Mouse (Mus musculus): Measurements from ENCODE around the gene Pgap2. TPM values are rescaled to one million over a fixed set of nuclear protein-coding genes. Genes with fewer than 3 reads are reported as not detected.

Pgap2 gene
- polyA plus RNA-seq, 1 experiment from 2014 or later = 24.8 TPM

GRCm38 (mm10) chr7:102229814-102230213 is 19.8 kb downstream of the Pgap2 start:
- Histone ChIP-seq H3K27ac (ENCODE audit: low read length) (no peak overlapping the region), H3K27me3 (ENCODE audit: control insufficient read depth, insufficient read depth, low read depth, low read length) (no peaks in the 10 kb centered on the region), H3K9ac (ENCODE audit: low read depth, low read length) (no peak overlapping the region), H3K36me3 (ENCODE audit: control insufficient read depth, insufficient read depth) (no peaks in the 10 kb centered on the region), H3K4me2 (ENCODE audit: low read depth, low read length) (no peak overlapping the region), H3K4me3 (ENCODE audit: low read depth, low read length) (no peak overlapping the region), H3K4me1 (ENCODE audit: control insufficient read depth, low read depth, low read length) (no peaks in the 10 kb centered on the region), H3K9me3 (replicated peaks; ENCODE audit: control insufficient read depth, low read length) (no peaks in the 10 kb centered on the region)
- no peak for ATAC-seq (ENCODE audit: low read depth)
- 71% methylated on average over 6 of the region's 6 CpGs for WGBS (ENCODE audit: insufficient replicate concordance)

- Histone ChIP-seq H3K27ac (ENCODE audit: low read length) (no peak overlapping the region), H3K4me3 (ENCODE audit: low read depth, low read length) (no peak overlapping the region), H3K9me3 (replicated peaks; ENCODE audit: control insufficient read depth, low read length) (no peaks in the 10 kb centered on the region), H3K36me3 (ENCODE audit: control insufficient read depth, insufficient read depth) (peaks cover 5% of the 10 kb centered on the region), H3K9ac (ENCODE audit: low read depth, low read length) (no peak overlapping the region), H3K4me2 (ENCODE audit: low read depth, low read length) (no peak overlapping the region), H3K4me1 (ENCODE audit: control insufficient read depth, low read depth, low read length) (no peaks in the 10 kb centered on the region), H3K27me3 (ENCODE audit: control insufficient read depth, insufficient read depth, low read depth, low read length) (no peaks in the 10 kb centered on the region)
- WGBS (ENCODE audit: insufficient replicate concordance) = 49% methylated on average over 4 of the region's 4 CpGs
- ATAC-seq (ENCODE audit: low read depth) = no peak
Measured at GRCm38 (mm10) chr7:102233059-102233458, 23.1 kb downstream of the Pgap2 start.

GRCm38 (mm10) chr7:102238686-102239286 is 28.8 kb downstream of the Pgap2 start:
- H3K9me3 ChIP-seq (replicated peaks; ENCODE audit: control insufficient read depth, low read length) = no peaks in the 10 kb centered on the region
- peaks cover 35% of the 10 kb centered on the region for H3K36me3 ChIP-seq (ENCODE audit: control insufficient read depth, insufficient read depth)
- H3K27ac ChIP-seq (ENCODE audit: low read length) = no peak overlapping the region
- H3K4me1 ChIP-seq (ENCODE audit: control insufficient read depth, low read depth, low read length) = peaks cover 19% of the 10 kb centered on the region
- no peaks in the 10 kb centered on the region for H3K27me3 ChIP-seq (ENCODE audit: control insufficient read depth, insufficient read depth, low read depth, low read length)
- 79% methylated on average over 8 of the region's 8 CpGs for WGBS (ENCODE audit: insufficient replicate concordance)
- ATAC-seq (ENCODE audit: low read depth) = no peak
- no peak overlapping the region for H3K4me2 ChIP-seq (ENCODE audit: low read depth, low read length)
- H3K9ac ChIP-seq (ENCODE audit: low read depth, low read length) = no peak overlapping the region
- H3K4me3 ChIP-seq (ENCODE audit: low read depth, low read length) = no peak overlapping the region

GRCm38 (mm10) chr7:102239591-102239990 is 29.6 kb downstream of the Pgap2 start:
- H3K4me1 ChIP-seq (ENCODE audit: control insufficient read depth, low read depth, low read length) = peaks cover 28% of the 10 kb centered on the region
- no peak overlapping the region for H3K4me3 ChIP-seq (ENCODE audit: low read depth, low read length)
- no peak for ATAC-seq (ENCODE audit: low read depth)
- no peak overlapping the region for H3K9ac ChIP-seq (ENCODE audit: low read depth, low read length)
- H3K36me3 ChIP-seq (ENCODE audit: control insufficient read depth, insufficient read depth) = peaks cover 35% of the 10 kb centered on the region
- 87% methylated on average over 16 of the region's 16 CpGs for WGBS (ENCODE audit: insufficient replicate concordance)
- H3K9me3 ChIP-seq (replicated peaks; ENCODE audit: control insufficient read depth, low read length) = no peaks in the 10 kb centered on the region
- no peak overlapping the region for H3K27ac ChIP-seq (ENCODE audit: low read length)
- no peak overlapping the region for H3K4me2 ChIP-seq (ENCODE audit: low read depth, low read length)
- no peaks in the 10 kb centered on the region for H3K27me3 ChIP-seq (ENCODE audit: control insufficient read depth, insufficient read depth, low read depth, low read length)

- no peak for ATAC-seq (ENCODE audit: low read depth)
- Histone ChIP-seq H3K4me3 (ENCODE audit: low read depth, low read length) (no peak overlapping the region), H3K27me3 (ENCODE audit: control insufficient read depth, insufficient read depth, low read depth, low read length) (no peaks in the 10 kb centered on the region), H3K36me3 (ENCODE audit: control insufficient read depth, insufficient read depth) (peaks cover 35% of the 10 kb centered on the region), H3K4me1 (ENCODE audit: control insufficient read depth, low read depth, low read length) (peaks cover 55% of the 10 kb centered on the region), H3K27ac (ENCODE audit: low read length) (peak overlapping the region; percentile 18), H3K4me2 (ENCODE audit: low read depth, low read length) (peak overlapping the region; percentile 4), H3K9ac (ENCODE audit: low read depth, low read length) (no peak overlapping the region), H3K9me3 (replicated peaks; ENCODE audit: control insufficient read depth, low read length) (no peaks in the 10 kb centered on the region)
- 42% methylated on average over 5 of the region's 5 CpGs for WGBS (ENCODE audit: insufficient replicate concordance)
Measured at GRCm38 (mm10) chr7:102242371-102242770, 32.4 kb downstream of the Pgap2 start.

- ATAC-seq (ENCODE audit: low read depth) = no peak
- Histone ChIP-seq H3K4me1 (ENCODE audit: control insufficient read depth, low read depth, low read length) (peaks cover 61% of the 10 kb centered on the region), H3K4me2 (ENCODE audit: low read depth, low read length) (peak overlapping the region; percentile 22; the same call in 1 of the 2 replicates)
Measured at GRCm38 (mm10) chr7:102242917-102243316, 32.9 kb downstream of the Pgap2 start.

GRCm38 (mm10) chr7:102243870-102244269 is 33.9 kb downstream of the Pgap2 start:
- H3K27ac ChIP-seq (ENCODE audit: low read length) = peak overlapping the region; percentile 55
- H3K9ac ChIP-seq (ENCODE audit: low read depth, low read length) = no peak overlapping the region; the same call in 1 of the 2 replicates
- peak overlapping the region; percentile 22 for H3K4me2 ChIP-seq (ENCODE audit: low read depth, low read length)
- no peak overlapping the region for H3K4me3 ChIP-seq (ENCODE audit: low read depth, low read length)
- no peaks in the 10 kb centered on the region for H3K9me3 ChIP-seq (replicated peaks; ENCODE audit: control insufficient read depth, low read length)
- H3K4me1 ChIP-seq (ENCODE audit: control insufficient read depth, low read depth, low read length) = peaks cover 70% of the 10 kb centered on the region
- WGBS (ENCODE audit: insufficient replicate concordance) = 13% methylated on average over 2 of the region's 2 CpGs
- H3K36me3 ChIP-seq (ENCODE audit: control insufficient read depth, insufficient read depth) = peaks cover 22% of the 10 kb centered on the region
- no peaks in the 10 kb centered on the region for H3K27me3 ChIP-seq (ENCODE audit: control insufficient read depth, insufficient read depth, low read depth, low read length)
- ATAC-seq (ENCODE audit: low read depth) = peak; percentile 28; the same call in 1 of the 2 replicates

More at GRCm38 (mm10) chr7:102242917-102243316, 32.9 kb downstream of the Pgap2 start:
- Histone ChIP-seq H3K27me3 (ENCODE audit: control insufficient read depth, insufficient read depth, low read depth, low read length) (no peaks in the 10 kb centered on the region), H3K27ac (ENCODE audit: low read length) (peak overlapping the region; percentile 39), H3K4me3 (ENCODE audit: low read depth, low read length) (no peak overlapping the region), H3K9ac (ENCODE audit: low read depth, low read length) (no peak overlapping the region), H3K36me3 (ENCODE audit: control insufficient read depth, insufficient read depth) (peaks cover 32% of the 10 kb centered on the region), H3K9me3 (replicated peaks; ENCODE audit: control insufficient read depth, low read length) (no peaks in the 10 kb centered on the region)
- 35% methylated on average over 3 of the region's 3 CpGs for WGBS (ENCODE audit: insufficient replicate concordance)

GRCm38 (mm10) chr7:102244782-102245535 is 35.0 kb downstream of the Pgap2 start:
- Histone ChIP-seq H3K27ac (ENCODE audit: low read length) (peak overlapping the region; percentile 55), H3K36me3 (ENCODE audit: control insufficient read depth, insufficient read depth) (peaks cover 14% of the 10 kb centered on the region), H3K4me3 (ENCODE audit: low read depth, low read length) (peak overlapping the region; percentile 13), H3K4me1 (ENCODE audit: control insufficient read depth, low read depth, low read length) (peaks cover 70% of the 10 kb centered on the region), H3K4me2 (ENCODE audit: low read depth, low read length) (peak overlapping the region; percentile 19), H3K27me3 (ENCODE audit: control insufficient read depth, insufficient read depth, low read depth, low read length) (no peaks in the 10 kb centered on the region), H3K9ac (ENCODE audit: low read depth, low read length) (no peak overlapping the region; the same call in 1 of the 2 replicates), H3K9me3 (replicated peaks; ENCODE audit: control insufficient read depth, low read length) (no peaks in the 10 kb centered on the region)
- no peak for ATAC-seq (ENCODE audit: low read depth)
- WGBS (ENCODE audit: insufficient replicate concordance) = 68% methylated on average over 3 of the region's 3 CpGs

GRCm38 (mm10) chr7:102245775-102246174 is 35.8 kb downstream of the Pgap2 start:
- Histone ChIP-seq H3K27ac (ENCODE audit: low read length) (peak overlapping the region; percentile 78), H3K4me3 (ENCODE audit: low read depth, low read length) (peak overlapping the region; percentile 97), H3K9ac (ENCODE audit: low read depth, low read length) (peak overlapping the region; percentile 48), H3K36me3 (ENCODE audit: control insufficient read depth, insufficient read depth) (peaks cover 6% of the 10 kb centered on the region), H3K4me2 (ENCODE audit: low read depth, low read length) (peak overlapping the region; percentile 99), H3K4me1 (ENCODE audit: control insufficient read depth, low read depth, low read length) (peaks cover 70% of the 10 kb centered on the region), H3K27me3 (ENCODE audit: control insufficient read depth, insufficient read depth, low read depth, low read length) (no peaks in the 10 kb centered on the region), H3K9me3 (replicated peaks; ENCODE audit: control insufficient read depth, low read length) (no peaks in the 10 kb centered on the region)
- no peak for ATAC-seq (ENCODE audit: low read depth)
- WGBS (ENCODE audit: insufficient replicate concordance) = 5% methylated on average over 1 of the region's 1 CpGs
